Mouse (Mus musculus) liver, adult 2 months (tissue): ENCODE results near the gene Ntm. TPM values are rescaled to one million over a fixed set of nuclear protein-coding genes. Genes with fewer than 3 reads are reported as not detected.

Experiments used
- DNase-seq: peaks from one replicate; pipeline ENCODE4 v3.0.0-alpha.2; 2011; ENCODE audit warnings: low read depth, low spot score; ENCODE audit errors: extremely low read depth
- H3K27ac ChIP-seq: fragments of 200-500 bp; replicated peaks from 2 replicates; pipeline ENCODE4 v1.5.1; 2012; ENCODE audit warnings: low read depth, mild to moderate bottlenecking, control low read depth, inconsistent platforms, low read length; ENCODE audit not compliant: insufficient read depth
- H3K27me3 ChIP-seq: fragments of 200-500 bp; 2 replicates; pipeline ENCODE4 v1.6.1; 2012; ENCODE audit warnings: mild to moderate bottlenecking, moderate library complexity, low read length, inconsistent platforms; ENCODE audit not compliant: control insufficient read depth, insufficient read depth
- H3K36me3 ChIP-seq: fragments of 200-500 bp; 2 replicates; pipeline ENCODE4 v1.6.1; 2012; ENCODE audit warnings: low read length, inconsistent platforms; ENCODE audit not compliant: control insufficient read depth, insufficient read depth
- H3K4me1 ChIP-seq: fragments of 200-500 bp; 2 replicates; pipeline ENCODE4 v1.6.1; 2011; ENCODE audit warnings: low read length; ENCODE audit not compliant: control insufficient read depth, insufficient read depth
- H3K4me3 ChIP-seq: fragments of 200-500 bp; 2 replicates; pipeline ENCODE4 v1.5.1; 2011; ENCODE audit warnings: low read depth, mild to moderate bottlenecking, control low read depth, low read length, moderate library complexity; ENCODE audit not compliant: insufficient read depth
- H3K79me2 ChIP-seq: fragments of 200-500 bp; 2 replicates; pipeline ENCODE4 v1.6.1; 2012; ENCODE audit warnings: inconsistent platforms, mild to moderate bottlenecking, low read length, moderate library complexity; ENCODE audit not compliant: control insufficient read depth, insufficient read depth
- H3K9ac ChIP-seq: fragments of 200-500 bp; 2 replicates; pipeline ENCODE4 v1.6.1; 2012; ENCODE audit warnings: low read depth, mild to moderate bottlenecking, control low read depth, inconsistent platforms, low read length
- CTCF ChIP-seq: fragments of 200-500 bp; IDR thresholded peaks from 2 replicates; pipeline ENCODE4 v1.5.1; 2011; ENCODE audit warnings: low read depth, low read length, control low read depth
- POLR2A ChIP-seq: fragments of 200-500 bp; IDR thresholded peaks from 2 replicates; pipeline ENCODE4 v1.6.1; 2011; ENCODE audit warnings: low read length, control low read depth; ENCODE audit not compliant: insufficient read depth; ENCODE audit errors: extremely low read depth
- WGBS: fragments of 180-500 bp; shearing (Covaris S2); methylation state at CpG from one replicate; pipeline ENCODE4 v1.1.7; 2018; 5-methylcytosine and 5-hydroxymethylcytosine counted together
- polyA plus RNA-seq: library from polyadenylated mRNA; depleted of rRNA; stranded (reverse); fragments of >200 nt; gene quantifications from 2 replicates; pipeline ENCODE4 v1.2.3, GENCODE M21; 2012
- total RNA-seq: library from RNA; depleted of rRNA; stranded (reverse); fragments of >200 nt; gene quantifications from 2 replicates; pipeline ENCODE4 v1.2.3, GENCODE M21; 2014

Ntm gene
- total and polyA plus RNA-seq, 2 experiments = 2.1 to 3.2 TPM

DNA sequence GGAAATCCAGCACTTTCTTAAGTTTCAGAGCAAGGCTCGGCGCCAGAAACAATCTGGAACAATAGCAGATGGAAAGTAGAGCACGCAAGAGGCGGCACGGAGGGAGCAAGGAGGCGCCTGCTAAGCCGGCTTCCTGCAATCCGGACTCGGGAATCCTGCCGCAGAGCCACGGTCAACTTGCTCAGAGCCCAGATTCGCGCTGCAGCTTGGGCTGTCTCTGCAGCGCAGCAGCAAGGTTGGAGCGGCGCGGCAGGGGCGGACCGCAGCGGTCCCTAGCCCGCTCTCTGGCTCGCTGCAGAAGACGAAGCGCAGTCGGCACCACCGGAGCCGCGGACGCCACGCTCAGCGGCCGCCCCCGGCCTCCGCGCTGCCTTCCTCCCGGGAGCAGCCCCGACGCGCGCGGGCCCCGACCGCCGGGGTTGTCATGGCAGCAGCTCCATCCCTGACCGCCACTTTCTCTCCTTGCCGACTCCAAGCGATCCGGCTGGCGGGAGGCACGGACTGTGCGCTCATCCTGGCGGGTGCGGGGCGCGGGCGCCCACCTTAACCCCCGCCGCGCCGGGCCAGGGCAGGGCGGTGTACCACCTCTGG, 550.7 kb downstream of the Ntm start:
- Histone ChIP-seq H3K27me3 (peaks cover 14% of the 10 kb centered on the region), H3K4me3 (peak overlapping the region; percentile 25; the same call in 1 of the 2 replicates), H3K4me1 (no peaks in the 10 kb centered on the region), H3K79me2 (no peaks in the 10 kb centered on the region), H3K27ac (no peak overlapping the region), H3K36me3 (no peaks in the 10 kb centered on the region), H3K9ac (no peak overlapping the region; the same call in 1 of the 2 replicates)
- DNase-seq = no peak
- WGBS = 2% methylated on average over 59 of the region's 61 CpGs
- no peak for TF ChIP-seq CTCF

- Histone ChIP-seq H3K27ac (no peak overlapping the region), H3K4me3 (peak overlapping the region; percentile 25; the same call in 1 of the 2 replicates), H3K9ac (no peak overlapping the region), H3K36me3 (no peaks in the 10 kb centered on the region), H3K79me2 (no peaks in the 10 kb centered on the region), H3K27me3 (peaks cover 14% of the 10 kb centered on the region), H3K4me1 (no peaks in the 10 kb centered on the region)
- 2% methylated on average over 40 of the region's 40 CpGs for WGBS
- TF ChIP-seq POLR2A (no peak), CTCF (peak; percentile 48; the same call in 1 of the 2 replicates)
- no peak for DNase-seq
These were observed 551.3 kb downstream of the Ntm start for GRCm38 (mm10) chr9:29411408-29412180.

DNA sequence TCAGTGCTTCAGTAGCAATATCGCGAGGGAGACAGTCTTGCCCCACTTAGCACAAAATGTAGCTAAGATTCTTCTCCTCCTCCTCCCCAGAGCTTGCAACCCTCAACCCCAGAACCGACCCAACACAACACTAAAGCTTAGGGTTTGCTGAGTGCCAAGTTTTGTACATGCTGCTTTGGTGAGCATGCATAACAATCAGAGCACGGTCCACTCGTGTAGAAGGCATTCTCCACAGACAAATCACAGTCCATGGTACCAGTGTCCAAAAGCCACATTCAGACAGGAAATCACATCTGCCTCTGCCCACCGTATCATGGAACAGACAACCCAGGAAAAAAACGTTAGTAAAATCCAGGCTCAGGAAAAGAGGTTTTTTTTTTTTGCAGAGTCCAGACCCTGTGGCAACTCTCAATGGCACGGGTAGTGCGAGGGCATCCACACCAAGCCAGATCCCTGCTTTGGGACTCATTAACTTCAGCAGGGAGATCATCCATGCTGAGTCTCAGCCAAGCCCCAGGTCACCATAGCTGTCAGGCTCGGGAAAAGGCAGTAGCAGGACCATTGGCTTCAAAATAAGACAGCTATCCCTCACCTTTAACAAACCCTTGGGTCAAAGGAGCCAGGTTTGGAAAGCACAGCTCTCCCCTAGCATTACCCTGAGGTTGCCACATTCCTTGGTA, 552.1 kb downstream of the Ntm start:
- H3K36me3 ChIP-seq = no peaks in the 10 kb centered on the region
- TF ChIP-seq CTCF (no peak), POLR2A (no peak)
- DNase-seq = no peak
- H3K79me2 ChIP-seq = no peaks in the 10 kb centered on the region
- 50% methylated on average over 10 of the region's 10 CpGs for WGBS
- H3K27ac ChIP-seq = no peak overlapping the region
- peaks cover 14% of the 10 kb centered on the region for H3K27me3 ChIP-seq
- H3K9ac ChIP-seq = no peak overlapping the region
- no peaks in the 10 kb centered on the region for H3K4me1 ChIP-seq
- no peak overlapping the region for H3K4me3 ChIP-seq

GRCm38 (mm10) chr9:29410284-29410683, 552.7 kb downstream of the Ntm start:
- TF ChIP-seq POLR2A (no peak), CTCF (no peak)
- Histone ChIP-seq H3K9ac (no peak overlapping the region), H3K27ac (no peak overlapping the region), H3K27me3 (peaks cover 14% of the 10 kb centered on the region), H3K4me1 (no peaks in the 10 kb centered on the region), H3K4me3 (no peak overlapping the region), H3K36me3 (no peaks in the 10 kb centered on the region), H3K79me2 (no peaks in the 10 kb centered on the region)
- no peak for DNase-seq
- 70% methylated on average over 6 of the region's 6 CpGs for WGBS

- H3K4me1 ChIP-seq = no peaks in the 10 kb centered on the region
- WGBS = 43% methylated on average over 8 of the region's 8 CpGs
These were observed 553.6 kb downstream of the Ntm start for GRCm38 (mm10) chr9:29409216-29409907.

More at GRCm38 (mm10) chr9:29409216-29409907, 553.6 kb downstream of the Ntm start:
- Histone ChIP-seq H3K4me3 (no peak overlapping the region), H3K27me3 (peaks cover 14% of the 10 kb centered on the region), H3K27ac (no peak overlapping the region), H3K36me3 (no peaks in the 10 kb centered on the region), H3K9ac (no peak overlapping the region), H3K79me2 (no peaks in the 10 kb centered on the region)
- peak; percentile 77 for TF ChIP-seq CTCF
- TF ChIP-seq POLR2A = no peak
- no peak for DNase-seq
